Mouse (Mus musculus) liver, embryonic 14.5 days (tissue): ENCODE data around the gene Tpst2.

Source experiments
- CTCF ChIP-seq: IDR thresholded peaks from 2 replicates; pipeline ENCODE4 v1.5.1; 2016; ENCODE audit warnings: antibody characterized with exemption, low read depth, control low read depth
- EP300 ChIP-seq: IDR thresholded peaks from 2 replicates; pipeline ENCODE4 v1.6.1; 2016; ENCODE audit warnings: antibody characterized with exemption, low read depth

- TF ChIP-seq EP300 (no peak), CTCF (no peak)
Measured at GRCm38 (mm10) chr5:112279181-112280021, 2.9 kb downstream of the Tpst2 start.
